Mouse (Mus musculus) Patski (cell line): ENCODE measurements around the gene Gm49661. TPM values are rescaled to one million over a fixed set of nuclear protein-coding genes. Genes with fewer than 3 reads are reported as not detected.

Source experiments
- ATAC-seq: fragments of 100-300 bp; one replicate; pipeline ENCODE4 v1.8.0; 2021
- CTCF ChIA-PET: fragments of 350-600 bp; sonication (Branson Sonifier 250); formaldehyde crosslinking; loops from one replicate; lab custom pipeline; 2022; ENCODE audit warnings: inconsistent platforms; lab: Charles Lee
- POLR2A ChIA-PET: fragments of 350-600 bp; sonication (Branson Sonifier 250); formaldehyde crosslinking; loops from one replicate; lab custom pipeline; 2022; ENCODE audit warnings: antibody characterized with exemption, inconsistent platforms; lab: Charles Lee
- DNase-seq: peaks from one replicate; pipeline ENCODE4 v3.0.0-alpha.2; 2011; ENCODE audit warnings: low read depth, low spot score
- H3K27me3 ChIP-seq: fragments of 371-371 bp; one replicate; pipeline ENCODE4 v1.5.1; 2021
- CTCF ChIP-seq: fragments of 100-300 bp; IDR thresholded peaks from one replicate; pipeline ENCODE4 v1.5.1; 2021
- in situ Hi-C: fragments of 300-500 bp; cut with MboI; formaldehyde crosslinking; loops from 3 replicates; pipeline ENCODE4 v1.11.1; 2018; ENCODE audit warnings: low pct_unique_long_range_greater_than_20kb, mixed read lengths
- polyA plus RNA-seq: library from polyadenylated mRNA; unstranded; gene quantifications from one replicate; pipeline ENCODE4 v1.2.3, GENCODE M21; 2021

The Gm49661 gene
- polyA plus RNA-seq, 1 experiment from 2014 or later, result 6.4 TPM

DNA sequence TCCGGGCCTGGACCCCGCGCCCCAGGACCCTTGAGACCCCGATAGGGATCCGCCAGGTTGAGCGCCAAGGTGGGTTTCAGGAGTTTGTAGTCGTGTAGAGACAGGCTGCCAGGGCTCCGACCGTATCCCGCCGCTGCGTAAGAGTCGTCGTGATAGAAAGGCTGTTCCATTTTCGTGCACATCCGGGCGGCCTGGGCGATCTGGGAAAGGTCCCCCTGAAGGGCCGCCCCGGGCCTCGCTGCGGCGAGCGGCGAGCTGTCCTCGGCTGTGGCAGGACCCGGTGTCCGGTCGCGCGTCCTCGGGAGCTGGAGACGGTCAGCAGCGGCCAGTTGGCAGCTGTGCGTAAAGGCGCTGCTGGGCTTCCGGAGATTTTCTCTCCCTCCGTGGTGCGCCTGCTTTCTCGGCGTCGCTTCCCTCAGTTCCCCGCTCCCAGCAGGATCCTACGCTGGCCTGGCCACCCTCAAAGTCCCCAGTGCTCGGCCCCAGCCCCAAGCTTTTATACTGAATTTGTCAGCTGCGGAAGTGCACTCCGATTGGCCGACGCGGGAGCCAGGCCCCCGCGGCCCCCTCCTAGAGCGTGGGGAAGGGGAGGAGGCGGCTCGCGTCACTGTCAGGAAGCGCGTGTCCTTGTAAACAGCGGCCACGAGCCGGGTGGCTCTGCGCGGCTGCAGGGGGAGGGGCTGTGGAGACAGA is 9.2 kb upstream of the Gm49661 start, which contains the start of gene Junb:
Gene Junb (minus strand): TSS at position 471 of the 693 bp plus-strand sequence.
- POLR2A ChIA-PET, result interaction anchor here (0.5 to 9.8 kb wide), 6 partner anchors 9 to 320 kb away, joined by 3 to 225 read pairs (median 4); partner anchors contain the start of genes Gm49661, Hook2, Prdx2 and Rnaseh2a
- no peak for TF ChIP-seq CTCF

DNA sequence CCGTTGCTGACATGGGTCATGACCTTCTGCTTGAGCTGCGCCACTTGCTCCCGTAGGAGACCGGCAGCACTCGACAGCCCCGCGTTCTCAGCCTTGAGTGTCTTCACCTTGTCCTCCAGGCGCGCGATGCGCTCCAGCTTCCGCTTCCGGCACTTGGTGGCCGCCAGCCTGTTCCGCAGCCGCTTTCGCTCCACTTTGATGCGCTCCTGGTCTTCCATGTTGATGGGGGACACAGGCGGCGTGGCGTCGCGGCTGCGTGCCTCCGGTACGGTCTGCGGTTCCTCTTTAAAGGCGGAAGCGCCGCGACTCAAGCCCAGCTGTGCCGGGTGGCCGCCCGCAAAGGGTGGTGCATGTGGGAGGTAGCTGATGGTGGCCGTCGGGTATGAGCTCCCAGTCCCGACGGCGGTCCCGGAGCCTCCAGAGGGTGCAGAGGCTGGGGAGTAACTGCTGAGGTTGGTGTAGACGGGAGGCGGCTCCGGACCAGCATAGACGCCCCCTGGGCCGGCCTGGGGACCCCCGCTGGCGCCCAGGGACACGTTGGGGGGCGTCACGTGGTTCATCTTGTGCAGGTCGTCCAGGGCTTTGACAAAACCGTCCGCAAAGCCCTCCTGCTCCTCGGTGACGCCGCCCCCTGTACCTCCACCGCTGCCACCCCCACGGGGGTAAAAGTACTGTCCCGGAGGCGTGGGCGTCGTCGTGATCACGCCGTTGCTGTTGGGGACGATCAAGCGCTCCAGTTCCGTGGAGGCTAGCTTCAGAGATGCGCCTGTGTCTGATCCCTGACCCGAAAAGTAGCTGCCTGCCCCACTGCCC is 8.4 kb upstream of the Gm49661 start:
- ATAC-seq, result no peak
- in situ Hi-C loops, result no loop called here

More for the DNA sequence above, 9.2 kb upstream of the Gm49661 start, which contains the start of gene Junb:
- peak; percentile 22 for ATAC-seq
- CTCF ChIA-PET, result interaction anchor here (1.0 to 13.4 kb wide), 2 partner anchors 12 to 21 kb away, joined by 4 to 351 read pairs; partner anchors contain the start of gene Hook2
- no peak for DNase-seq
- in situ Hi-C loops, result no loop called here
- H3K27me3 ChIP-seq, result no peaks in the 10 kb centered on the region

DNA sequence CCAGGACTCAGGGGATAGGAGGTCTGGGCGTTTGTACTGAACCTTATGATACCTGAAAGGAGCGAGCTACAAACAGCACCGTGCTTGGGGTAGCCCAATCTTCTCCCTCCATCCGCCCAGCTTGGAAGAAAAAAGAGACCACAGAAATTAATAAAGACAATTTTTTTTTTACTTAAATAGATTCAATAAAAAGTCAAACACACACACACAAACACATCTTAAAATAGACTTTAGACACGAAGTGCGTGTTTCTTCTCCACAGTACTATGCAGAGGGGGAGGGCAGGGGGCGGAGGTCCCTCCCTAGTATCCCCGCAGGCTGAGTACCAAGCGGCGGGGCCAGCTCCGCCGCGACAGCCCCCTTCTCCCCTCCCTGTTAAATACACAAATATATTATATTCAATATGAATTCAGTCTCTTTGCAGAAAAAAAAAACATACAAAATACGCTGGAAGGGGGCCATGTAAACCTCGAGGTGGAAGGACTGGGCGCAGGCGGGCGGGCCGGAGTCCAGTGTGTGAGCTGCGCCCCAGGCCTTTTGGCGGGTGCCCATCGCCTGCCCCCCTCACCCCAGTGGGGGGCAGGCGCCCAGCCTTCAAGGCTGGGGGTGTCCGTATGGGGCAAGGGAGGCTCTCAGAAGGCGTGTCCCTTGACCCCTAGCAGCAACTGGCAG is 7.7 kb upstream of the Gm49661 start:
- POLR2A ChIA-PET, result interaction anchor here (0.9 to 9.8 kb wide), 5 partner anchors 8 to 50 kb away, joined by 3 to 225 read pairs (median 7); partner anchors contain the start of genes Gm49661, Hook2, Prdx2 and Rnaseh2a
- DNase-seq (no peak), ATAC-seq (no peak)
- no peak for TF ChIP-seq CTCF
- CTCF ChIA-PET, result interaction anchor here (3.0 to 13.4 kb wide), 2 partner anchors 8 to 14 kb away, joined by 24 to 351 read pairs; partner anchors contain the start of gene Hook2
- H3K27me3 ChIP-seq, result no peaks in the 10 kb centered on the region
- in situ Hi-C loops, result no loop called here

More for the DNA sequence above, 8.4 kb upstream of the Gm49661 start:
- no peak for DNase-seq
- CTCF ChIA-PET, result interaction anchor here (1.0 to 13.4 kb wide), 2 partner anchors 13 to 21 kb away, joined by 4 to 351 read pairs; partner anchors contain the start of gene Hook2
- no peak for TF ChIP-seq CTCF
- POLR2A ChIA-PET, result interaction anchor here (0.5 to 9.8 kb wide), 7 partner anchors 9 to 320 kb away, joined by 3 to 225 read pairs (median 5); partner anchors contain the start of genes Gm49661, Hook2, Prdx2 and Rnaseh2a
- no peaks in the 10 kb centered on the region for H3K27me3 ChIP-seq

DNA sequence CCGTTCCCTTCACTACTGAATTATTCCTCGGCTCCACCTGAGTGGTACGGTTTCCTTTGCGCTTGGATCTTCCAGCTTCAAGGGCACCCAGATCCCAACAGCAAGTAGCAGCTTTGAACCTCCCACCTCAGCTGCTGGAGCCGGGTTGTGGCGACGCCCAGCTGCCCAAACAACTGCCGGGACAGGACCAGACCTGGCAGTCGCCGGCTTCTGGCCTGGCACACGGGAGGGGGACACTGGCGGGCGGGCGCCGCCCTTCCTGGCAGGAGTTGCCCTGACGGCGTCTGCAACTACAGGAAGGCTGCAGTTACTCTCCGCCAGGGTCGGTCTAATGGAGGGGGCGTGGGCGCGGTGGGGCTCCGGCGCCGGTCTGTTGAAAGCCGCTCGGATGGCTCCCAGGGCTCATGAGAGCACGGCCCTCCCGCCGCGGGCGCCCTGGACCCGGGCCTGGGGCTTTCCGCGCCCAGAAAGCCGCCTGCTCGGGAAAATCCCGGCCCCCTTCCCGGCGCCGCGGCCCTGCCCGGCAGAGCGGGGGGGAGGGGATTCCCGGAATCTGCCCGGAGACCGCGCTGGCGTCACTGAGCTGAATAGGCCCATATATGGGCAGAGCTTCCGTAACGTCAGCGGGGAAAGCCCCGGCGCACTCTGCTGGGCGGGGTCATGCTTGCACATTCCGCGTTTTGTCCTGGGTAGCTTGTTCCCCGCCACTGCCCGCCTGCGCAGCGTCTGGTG is 7.0 kb upstream of the Gm49661 start:
- no peak for TF ChIP-seq CTCF
- ChIA-PET POLR2A (interaction anchor here (0.9 to 9.8 kb wide), 7 partner anchors 9 to 50 kb away, joined by 3 to 225 read pairs (median 7); partner anchors contain the start of genes Hook2 and Trir), CTCF (interaction anchor here (1.8 to 13.4 kb wide), 5 partner anchors 8 to 62 kb away, joined by 8 to 351 read pairs (median 24); partner anchors contain the start of gene Hook2)
- H3K27me3 ChIP-seq, result no peaks in the 10 kb centered on the region
- DNase-seq (no peak), ATAC-seq (peak; percentile 24)
- in situ Hi-C loops, result no loop called here

DNA sequence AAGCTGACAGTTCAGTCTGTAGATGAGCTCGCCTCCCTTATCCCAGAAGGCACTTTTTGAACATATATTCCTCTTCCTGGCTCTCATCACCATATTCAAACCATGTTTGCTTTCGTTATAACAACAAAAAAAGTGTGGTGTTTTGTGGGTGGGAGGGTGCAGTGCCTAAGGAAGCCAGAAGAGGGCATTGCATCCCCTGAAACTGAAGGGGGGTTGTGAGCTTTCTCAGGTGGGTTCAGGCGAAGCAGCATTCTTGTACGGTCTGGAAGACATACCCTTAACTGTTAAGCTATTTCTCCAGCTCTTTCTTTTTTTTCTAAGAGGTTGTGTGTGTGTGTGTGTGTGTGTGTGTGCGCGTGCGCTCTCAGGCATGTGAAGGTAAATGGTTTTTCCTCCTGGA is 6.2 kb upstream of the Gm49661 start:
- no peak for TF ChIP-seq CTCF
- CTCF ChIA-PET, result interaction anchor here (1.0 to 13.4 kb wide), 10 partner anchors 9 to 70 kb away, joined by 3 to 351 read pairs (median 8); partner anchors contain the start of gene Hook2
- ATAC-seq (no peak), DNase-seq (no peak)
- in situ Hi-C loops, result no loop called here
- POLR2A ChIA-PET, result interaction anchor here (0.6 to 9.8 kb wide), 10 partner anchors 9 to 313 kb away, joined by 3 to 225 read pairs (median 6); partner anchors contain the start of genes Gm5741, Hook2, Ier2 and Trir
- H3K27me3 ChIP-seq, result no peaks in the 10 kb centered on the region

DNA sequence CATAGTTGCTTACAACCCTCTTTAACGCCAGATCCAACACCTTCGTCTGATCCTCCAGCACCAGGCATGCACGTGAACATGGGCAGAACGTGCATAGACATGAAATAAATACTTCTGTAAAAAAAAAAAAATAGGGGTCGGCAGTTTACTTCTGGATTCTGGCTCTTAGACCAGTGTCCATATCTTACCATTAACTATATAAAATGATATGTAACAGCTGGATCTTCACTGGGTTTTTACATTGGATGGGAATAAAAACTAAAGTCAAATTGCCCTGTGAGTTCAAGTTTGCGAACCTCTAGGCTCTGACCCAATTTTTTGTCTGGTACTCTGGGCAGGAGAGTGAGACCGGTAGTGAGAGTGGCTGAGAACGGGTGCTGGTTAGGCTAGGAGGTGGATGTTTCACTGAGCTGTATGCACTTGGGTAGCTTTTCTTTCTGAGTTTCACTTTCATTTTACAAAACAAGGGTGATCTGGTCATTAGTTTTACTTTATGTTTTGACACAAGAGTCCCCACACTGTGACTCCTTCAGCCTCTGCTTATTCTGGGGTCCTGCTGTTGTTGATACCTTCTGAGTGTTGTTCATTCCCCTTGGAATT is 5.4 kb upstream of the Gm49661 start:
- CTCF ChIA-PET, result interaction anchor here (0.9 to 13.4 kb wide), 12 partner anchors 9 to 69 kb away, joined by 3 to 351 read pairs (median 8); partner anchors contain the start of gene Hook2
- no peaks in the 10 kb centered on the region for H3K27me3 ChIP-seq
- no peak for TF ChIP-seq CTCF
- in situ Hi-C loops, result no loop called here
- ATAC-seq (no peak), DNase-seq (no peak)
- POLR2A ChIA-PET, result interaction anchor here (1.1 to 9.8 kb wide), 7 partner anchors 8 to 312 kb away, joined by 3 to 225 read pairs (median 5); partner anchors contain the start of genes Hook2 and Ier2

DNA sequence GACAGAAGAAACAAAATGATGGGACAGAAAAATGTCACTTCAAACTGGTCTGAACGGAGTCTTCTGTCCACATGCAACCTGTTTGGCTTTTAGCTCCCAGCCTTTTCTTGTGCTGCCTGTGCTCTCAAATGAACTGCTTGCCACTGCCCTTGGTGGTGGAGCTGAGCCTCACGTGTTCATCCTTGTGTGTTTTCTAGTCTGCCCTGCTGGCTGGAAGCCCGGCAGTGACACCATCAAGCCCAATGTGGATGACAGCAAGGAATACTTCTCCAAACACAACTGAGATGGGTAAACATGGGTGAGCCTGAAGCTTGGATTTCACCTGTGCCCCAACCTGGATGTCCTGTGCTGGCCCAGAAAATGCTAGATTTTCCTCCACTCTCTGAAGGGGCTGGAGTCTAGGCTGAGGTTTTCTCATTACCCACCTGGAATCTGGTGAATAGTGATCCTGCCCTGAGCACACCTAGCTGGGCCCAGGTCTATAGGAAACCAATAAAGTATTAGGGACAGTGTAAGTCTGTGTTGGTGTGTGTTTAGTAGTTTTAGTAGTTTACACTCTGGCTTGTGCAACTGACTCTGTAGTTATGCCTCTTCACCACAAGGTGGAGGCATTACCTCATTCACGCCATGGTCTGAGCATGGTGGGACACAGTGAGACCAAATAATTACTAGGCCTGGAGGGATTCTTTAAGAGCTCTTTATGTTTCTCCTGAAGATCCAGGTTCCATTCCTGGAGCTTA is 4.7 kb upstream of the Gm49661 start:
- in situ Hi-C loops, result no loop called here
- H3K27me3 ChIP-seq, result no peaks in the 10 kb centered on the region
- CTCF ChIA-PET, result interaction anchor here (0.9 to 13.4 kb wide), 13 partner anchors 8 to 161 kb away, joined by 3 to 351 read pairs (median 8); partner anchors contain the start of gene Hook2
- POLR2A ChIA-PET, result interaction anchor here (1.1 to 9.8 kb wide), 5 partner anchors 14 to 55 kb away, joined by 3 to 225 read pairs (median 5); partner anchors contain the start of gene Hook2
- no peak for TF ChIP-seq CTCF
- ATAC-seq (no peak), DNase-seq (no peak)

DNA sequence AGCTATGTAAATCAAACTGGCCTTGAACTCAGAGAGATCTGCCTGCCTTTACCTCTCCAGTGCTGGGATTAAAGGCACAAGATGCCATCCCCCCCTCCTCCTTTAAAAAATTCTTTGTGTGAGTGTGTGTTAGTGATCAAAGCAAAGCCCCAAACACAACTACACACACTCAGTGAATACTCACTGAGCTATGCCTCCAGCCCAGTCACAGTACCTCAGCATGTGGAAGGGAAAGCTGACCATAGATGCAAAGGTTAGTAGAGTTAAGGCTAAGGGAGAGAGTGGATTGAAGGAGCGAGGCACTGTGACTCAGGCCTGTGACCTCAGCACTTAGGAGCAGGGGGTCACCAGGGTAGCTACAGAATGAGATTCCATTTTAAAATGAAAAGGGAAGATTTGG is 3.8 kb upstream of the Gm49661 start:
- DNase-seq, result no peak
- POLR2A ChIA-PET, result interaction anchor here (9.8 kb wide), 1 partner anchor 15 kb away, joined by 225 read pairs; the partner anchor contains the start of gene Hook2
- no peaks in the 10 kb centered on the region for H3K27me3 ChIP-seq
- CTCF ChIA-PET, result interaction anchor here (1.4 to 13.4 kb wide), 4 partner anchors 16 to 160 kb away, joined by 3 to 351 read pairs (median 26); partner anchors contain the start of gene Hook2
- no peak for ATAC-seq
- in situ Hi-C loops, result no loop called here
- no peak for TF ChIP-seq CTCF
